Mouse (Mus musculus) limb, embryonic 15.5 days (tissue): ENCODE measurements around the gene Olfr1564. TPM values are rescaled to one million over a fixed set of nuclear protein-coding genes. Genes with fewer than 3 reads are reported as not detected.
"Not testable (repeated sequence)": the region's sequence is repeated elsewhere in the genome, so short reads cannot be mapped to it uniquely, and the experiment has no call there.

Source experiments
- ATAC-seq: fragments of 200-750 bp; cut with Nextera tagmentation; 2 replicates; pipeline ENCODE4 v1.8.0; 2017; ENCODE audit warnings: low read depth, moderate TSS enrichment; ENCODE audit not compliant: insufficient number of reproducible peaks, low FRiP score, low TSS enrichment
- H3K27ac ChIP-seq: fragments of 300-500 bp; sonication (generic); 2 replicates; pipeline ENCODE4 v1.5.1; 2015; ENCODE audit warnings: moderate library complexity, mild to moderate bottlenecking, inconsistent platforms
- H3K27me3 ChIP-seq: fragments of 300-500 bp; sonication (generic); 2 replicates; pipeline ENCODE4 v1.6.1; 2015; ENCODE audit warnings: inconsistent platforms
- H3K36me3 ChIP-seq: fragments of 300-500 bp; sonication (generic); 2 replicates; pipeline ENCODE4 v1.6.1; 2015; ENCODE audit warnings: inconsistent platforms
- H3K4me1 ChIP-seq: fragments of 300-500 bp; sonication (generic); 2 replicates; pipeline ENCODE4 v1.6.1; 2015; ENCODE audit warnings: inconsistent platforms
- H3K4me2 ChIP-seq: fragments of 300-500 bp; sonication (generic); 2 replicates; pipeline ENCODE4 v1.6.1; 2015; ENCODE audit warnings: mild to moderate bottlenecking, inconsistent platforms
- H3K4me3 ChIP-seq: fragments of 300-500 bp; sonication (generic); 2 replicates; pipeline ENCODE4 v1.5.1; 2015; ENCODE audit warnings: mild to moderate bottlenecking, inconsistent platforms
- H3K9ac ChIP-seq: fragments of 300-500 bp; sonication (generic); 2 replicates; pipeline ENCODE4 v1.6.1; 2015; ENCODE audit warnings: inconsistent platforms
- H3K9me3 ChIP-seq: fragments of 300-500 bp; sonication (generic); 2 replicates; pipeline ENCODE4 v1.6.1; 2016; ENCODE audit warnings: inconsistent platforms
- WGBS: fragments of 180-500 bp; shearing (Covaris S2); methylation state at CpG from one replicate; pipeline ENCODE4 v1.1.7; 2015; 5-methylcytosine and 5-hydroxymethylcytosine counted together
- polyA plus RNA-seq: library from polyadenylated mRNA; unstranded; fragments of >200 nt; fragmentation: Nextera tagmentation; extraction: Ambion mirVana; gene quantifications from 2 replicates; pipeline ENCODE4 v1.2.1, GENCODE M21; 2015

Gene Olfr1564
- polyA plus RNA-seq: not detected in 2 replicates

- WGBS: 81% methylated on average over 2 of the region's 2 CpGs
- H3K4me2 ChIP-seq: no peak within 1 kb of the TSS
- no peak within 1 kb of the TSS for H3K4me3 ChIP-seq
- no peaks in the 10 kb centered on the region for H3K36me3 ChIP-seq
- no peak within 1 kb of the TSS for H3K9ac ChIP-seq
- H3K4me1 ChIP-seq: no peaks in the 10 kb centered on the region
- H3K9me3 ChIP-seq: no peaks in the 10 kb centered on the region
- H3K27me3 ChIP-seq: no peaks in the 10 kb centered on the region
- ATAC-seq: no peak
- no peak within 1 kb of the TSS for H3K27ac ChIP-seq
Measured at GRCm38 (mm10) chr17:33221590-33221989, at the start of gene Olfr1564. Olfr1564 (minus strand) TSS chr17:33221690.

- no peak overlapping the region for H3K4me2 ChIP-seq
- H3K9ac ChIP-seq: no peak overlapping the region
- no peaks in the 10 kb centered on the region for H3K4me1 ChIP-seq
- no peak overlapping the region for H3K4me3 ChIP-seq
- no peak for ATAC-seq
- 85% methylated on average over 9 of the region's 9 CpGs for WGBS
- H3K27ac ChIP-seq: no peak overlapping the region
- no peaks in the 10 kb centered on the region for H3K27me3 ChIP-seq
- H3K36me3 ChIP-seq: no peaks in the 10 kb centered on the region
- no peaks in the 10 kb centered on the region for H3K9me3 ChIP-seq
Measured at GRCm38 (mm10) chr17:33268907-33269306, 47.4 kb upstream of the Olfr1564 start.

GRCm38 (mm10) chr17:33264376-33264775 is 42.9 kb upstream of the Olfr1564 start, which contains the start of gene Olfr63:
Olfr63 (plus strand) TSS chr17:33264676.
- ATAC-seq: no peak
- no peak within 1 kb of the TSS for H3K9ac ChIP-seq
- WGBS: 74% methylated on average over 1 of the region's 1 CpGs
- H3K4me1 ChIP-seq: no peaks in the 10 kb centered on the region
- no peaks in the 10 kb centered on the region; the same call in 1 of the 2 replicates for H3K27me3 ChIP-seq
- no peak within 1 kb of the TSS for H3K4me2 ChIP-seq
- H3K36me3 ChIP-seq: no peaks in the 10 kb centered on the region
- H3K4me3 ChIP-seq: no peak within 1 kb of the TSS
- no peaks in the 10 kb centered on the region for H3K9me3 ChIP-seq
- no peak within 1 kb of the TSS for H3K27ac ChIP-seq

GRCm38 (mm10) chr17:33255319-33255657 is 33.8 kb upstream of the Olfr1564 start:
- ATAC-seq, H3K4me2 ChIP-seq, H3K27me3 ChIP-seq, H3K36me3 ChIP-seq, H3K4me1 ChIP-seq, H3K27ac ChIP-seq, H3K9ac ChIP-seq, H3K4me3 ChIP-seq, H3K9me3 ChIP-seq: not testable (repeated sequence)
- whole genome bisulfite sequencing: no CpG with 5 or more reads among the region's 2 CpGs

GRCm38 (mm10) chr17:33254530-33255318 is 33.2 kb upstream of the Olfr1564 start, which contains the start of gene Zfp955a:
Zfp955a (minus strand) TSS chr17:33255145.
- ATAC-seq: peak; percentile 95
- H3K9me3 ChIP-seq, H3K27ac ChIP-seq, H3K4me1 ChIP-seq, H3K9ac ChIP-seq, H3K4me3 ChIP-seq, H3K36me3 ChIP-seq, H3K4me2 ChIP-seq, H3K27me3 ChIP-seq: not testable (repeated sequence)
- 39% methylated on average over 1 of the region's 34 CpGs for WGBS

GRCm38 (mm10) chr17:33236646-33237045 is 15.2 kb upstream of the Olfr1564 start:
- H3K27ac ChIP-seq, H3K9me3 ChIP-seq, ATAC-seq, H3K27me3 ChIP-seq, H3K4me1 ChIP-seq, H3K9ac ChIP-seq, H3K4me2 ChIP-seq, H3K4me3 ChIP-seq: not testable (repeated sequence)
- H3K36me3 ChIP-seq: peaks cover 17% of the 10 kb centered on the region
- WGBS: 95% methylated on average over 1 of the region's 1 CpGs

GRCm38 (mm10) chr17:33191002-33191401 is 30.5 kb downstream of the Olfr1564 start, which contains the start of gene Olfr239:
Olfr239 (plus strand) TSS chr17:33191302.
- H3K4me2 ChIP-seq, H3K9me3 ChIP-seq, H3K4me3 ChIP-seq, H3K9ac ChIP-seq, H3K27me3 ChIP-seq, H3K27ac ChIP-seq, H3K4me1 ChIP-seq, ATAC-seq, H3K36me3 ChIP-seq: not testable (repeated sequence)
- no CpG with 5 or more reads among the region's 2 CpGs for WGBS

- not testable (repeated sequence) for H3K27me3 ChIP-seq, ATAC-seq, H3K27ac ChIP-seq, H3K4me2 ChIP-seq, H3K4me3 ChIP-seq, H3K9ac ChIP-seq, H3K9me3 ChIP-seq, H3K36me3 ChIP-seq, H3K4me1 ChIP-seq
- WGBS: 65% methylated on average over 1 of the region's 1 CpGs
Measured at GRCm38 (mm10) chr17:33168147-33168546, 53.3 kb downstream of the Olfr1564 start, which contains the start of gene Olfr55. Olfr55 (plus strand) TSS chr17:33168447.

Other genes starting within 250 kb of the Olfr1564 start
- 12.2 and 12.4 TPM in 2 replicates for gene Zfp952, start 228.6 kb downstream of the Olfr1564 start, polyA plus RNA-seq
- 13.1 and 13.8 TPM in 2 replicates for gene Zfp763, start 188.3 kb downstream of the Olfr1564 start, polyA plus RNA-seq
- not detected in 2 replicates for gene 4921501E09Rik, start 153.6 kb downstream of the Olfr1564 start, polyA plus RNA-seq
- 9.8 and 10.0 TPM in 2 replicates for gene Zfp563, start 132.4 kb downstream of the Olfr1564 start, polyA plus RNA-seq
- gene Morc2b, start 82.0 kb downstream of the Olfr1564 start, polyA plus RNA-seq: 0.14 and 0.16 TPM in 2 replicates
- not detected in 2 replicates for gene Olfr55, start 53.2 kb downstream of the Olfr1564 start, polyA plus RNA-seq
- not detected in 2 replicates for gene Olfr239, start 30.4 kb downstream of the Olfr1564 start, polyA plus RNA-seq
- gene Zfp955a, start 33.5 kb upstream of the Olfr1564 start, polyA plus RNA-seq: 16.9 and 18.4 TPM in 2 replicates
- gene Olfr63, start 43.0 kb upstream of the Olfr1564 start, polyA plus RNA-seq: 0.03 TPM in 1 of 2 replicates, not detected in the other
- gene Zfp955b, start 67.9 kb upstream of the Olfr1564 start, polyA plus RNA-seq: 13.2 and 15.3 TPM in 2 replicates
- 8.4 and 9.0 TPM in 2 replicates for gene Zfp81, start 137.2 kb upstream of the Olfr1564 start, polyA plus RNA-seq
- gene Zfp101, start 173.0 kb upstream of the Olfr1564 start, polyA plus RNA-seq: 17.2 and 17.6 TPM in 2 replicates
- 0.18 TPM in 1 of 2 replicates, not detected in the other for gene Actl9, start 211.2 kb upstream of the Olfr1564 start, polyA plus RNA-seq